Mouse (Mus musculus) liver, embryonic 18 days (tissue): ENCODE results near the gene Shld2. TPM values are rescaled to one million over a fixed set of nuclear protein-coding genes. Genes with fewer than 3 reads are reported as not detected.

ENCODE experiments used
- polyA plus RNA-seq: library from polyadenylated mRNA; depleted of rRNA; stranded (reverse); fragments of >200 nt; gene quantifications from 2 replicates; pipeline ENCODE4 v1.2.3, GENCODE M21; 2012; rRNA removed

Shld2 gene
- 10.8 and 12.0 TPM in 2 replicates for polyA plus RNA-seq

GRCm38 (mm10) chr14:34310234-34310965, at the start of gene Shld2, which contains the start of gene Glud1:
Gene Shld2, minus strand, starts transcription at chr14:34310493.
Gene Glud1, plus strand, starts transcription at chr14:34310727.

GRCm38 (mm10) chr14:34355301-34355700, 45.0 kb upstream of the Shld2 start, which contains the start of gene Fam25c:
Gene Fam25c, minus strand, starts transcription at chr14:34355433.

GRCm38 (mm10) chr14:34219295-34219694, 91.0 kb downstream of the Shld2 start, which contains the start of gene Syt15:
Gene Syt15, plus strand, starts transcription at chr14:34219595.

GRCm38 (mm10) chr14:34201231-34202035, 108.9 kb downstream of the Shld2 start, which contains the start of gene Gprin2:
Gene Gprin2, minus strand, starts transcription at chr14:34201653.

Other genes starting within 250 kb of the Shld2 start
- gene Anxa8, start 224.5 kb downstream of the Shld2 start, polyA plus RNA-seq: 0.52 and 0.73 TPM in 2 replicates
- not detected in 2 replicates for gene A630023A22Rik, start 207.7 kb downstream of the Shld2 start, polyA plus RNA-seq
- 0.01 TPM in 2 replicates for gene Npy4r, start 158.0 kb downstream of the Shld2 start, polyA plus RNA-seq
- gene Gprin2, start 108.8 kb downstream of the Shld2 start, polyA plus RNA-seq: 0.02 and 0.07 TPM in 2 replicates
- 0.43 and 0.53 TPM in 2 replicates for gene Syt15, start 90.9 kb downstream of the Shld2 start, polyA plus RNA-seq
- gene Glud1, start 234 bp upstream of the Shld2 start, polyA plus RNA-seq: 304 and 319 TPM in 2 replicates
- gene Fam25c, start 44.9 kb upstream of the Shld2 start, polyA plus RNA-seq: 1.5 and 1.9 TPM in 2 replicates
- 0.41 and 0.59 TPM in 2 replicates for gene Sncg, start 64.3 kb upstream of the Shld2 start, polyA plus RNA-seq
- gene Mmrn2, start 65.0 kb upstream of the Shld2 start, polyA plus RNA-seq: 2.2 TPM in 2 replicates
- 4.8 and 4.9 TPM in 2 replicates for gene Bmpr1a, start 192.8 kb upstream of the Shld2 start, polyA plus RNA-seq
- not detected in 2 replicates for gene 9230112D13Rik, start 212.3 kb upstream of the Shld2 start, polyA plus RNA-seq